Mouse (Mus musculus) adipocyte (in vitro differentiated cells): Measurements from ENCODE around the gene Atp6v0a1.

Experiments
- DNase-seq: peaks from one replicate; pipeline ENCODE4 v3.0.0-alpha.2; 2016; ENCODE audit warnings: low spot score

The Atp6v0a1 gene

GRCm38 (mm10) chr11:101061049-101061448 is 51.8 kb downstream of the Atp6v0a1 start:
- no peak for DNase-seq

DNA sequence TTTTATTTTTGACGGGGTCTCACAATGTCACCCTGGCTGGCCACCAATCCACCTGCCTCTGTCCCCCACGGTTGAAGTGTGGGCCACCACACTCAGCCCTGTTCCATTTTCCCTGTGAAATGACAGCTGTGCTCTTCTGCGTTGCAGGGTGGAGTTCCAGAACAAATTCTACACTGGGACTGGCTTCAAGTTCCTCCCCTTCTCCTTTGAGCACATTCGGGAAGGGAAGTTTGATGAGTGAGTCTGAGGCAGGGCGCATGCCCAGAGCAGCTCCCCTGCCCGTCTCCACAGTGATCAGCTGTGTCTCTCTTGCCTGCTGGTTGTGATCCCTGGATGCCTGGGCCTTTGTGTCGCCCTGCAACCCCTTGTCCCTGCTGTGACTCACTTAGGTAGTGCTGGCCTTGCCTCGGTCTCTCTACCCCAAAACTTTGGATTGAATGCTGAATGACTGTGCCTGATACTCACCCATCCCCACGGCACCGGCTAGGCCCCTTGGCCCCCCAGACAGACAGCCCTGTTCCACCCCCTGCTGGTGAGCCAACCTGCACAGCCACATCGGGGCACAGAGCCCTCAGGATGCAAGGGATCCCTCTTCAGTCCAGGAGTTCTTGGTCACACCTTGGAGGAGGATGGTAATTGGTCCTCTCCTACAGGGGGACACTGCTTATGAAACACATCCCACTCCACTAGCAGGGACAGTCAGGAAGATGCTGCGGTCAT is 53.1 kb downstream of the Atp6v0a1 start:
- DNase-seq = peak; percentile 34

GRCm38 (mm10) chr11:101062971-101063675 is 53.9 kb downstream of the Atp6v0a1 start:
- no peak for DNase-seq

GRCm38 (mm10) chr11:101063676-101064327 is 54.5 kb downstream of the Atp6v0a1 start:
- DNase-seq = peak; percentile 58

- DNase-seq = no peak
These were observed 55.2 kb downstream of the Atp6v0a1 start for GRCm38 (mm10) chr11:101064462-101064861.

- DNase-seq = peak; percentile 22
These were observed 55.8 kb downstream of the Atp6v0a1 start for GRCm38 (mm10) chr11:101065002-101065401.

GRCm38 (mm10) chr11:101066549-101067412 is 57.5 kb downstream of the Atp6v0a1 start:
- DNase-seq = peak; percentile 82

GRCm38 (mm10) chr11:101069391-101070188 is 60.3 kb downstream of the Atp6v0a1 start, which contains the start of gene Naglu:
Gene Naglu, plus strand, starts transcription at chr11:101070012.
- DNase-seq = peak; percentile 93

GRCm38 (mm10) chr11:101070189-101070527 is 60.9 kb downstream of the Atp6v0a1 start:
- no peak for DNase-seq

GRCm38 (mm10) chr11:101070987-101071386 is 61.7 kb downstream of the Atp6v0a1 start:
- DNase-seq = no peak

DNA sequence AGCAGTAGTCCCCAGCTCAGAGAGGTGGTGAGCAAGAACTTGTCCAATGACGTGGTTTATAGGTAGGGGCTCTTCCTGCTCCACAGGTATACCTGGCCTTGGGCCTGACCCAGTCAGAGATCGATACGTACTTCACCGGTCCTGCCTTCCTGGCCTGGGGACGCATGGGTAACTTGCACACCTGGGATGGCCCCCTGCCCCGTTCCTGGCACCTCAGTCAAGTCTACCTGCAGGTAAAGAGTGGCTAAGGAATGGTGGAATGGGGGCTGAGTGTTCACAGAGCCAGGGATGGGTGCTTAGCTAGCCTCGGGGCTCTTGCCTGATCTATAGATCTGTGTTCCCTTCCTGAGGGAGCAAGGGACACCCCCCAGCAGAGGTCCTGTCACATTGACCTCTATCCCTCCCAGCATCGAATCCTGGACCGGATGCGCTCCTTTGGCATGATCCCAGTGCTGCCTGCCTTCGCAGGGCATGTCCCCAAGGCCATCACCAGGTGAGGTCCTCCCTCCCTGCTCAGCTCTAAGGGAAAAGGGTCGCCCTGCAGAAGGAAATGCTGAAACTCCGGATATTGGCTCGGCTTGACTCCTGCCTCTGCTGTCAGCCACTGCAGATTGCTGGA is 62.7 kb downstream of the Atp6v0a1 start:
- no peak for DNase-seq

GRCm38 (mm10) chr11:101078121-101078520 is 68.9 kb downstream of the Atp6v0a1 start, which contains the start of gene Hsd17b1:
Gene Hsd17b1, plus strand, starts transcription at chr11:101078411.
- no peak for DNase-seq

DNA sequence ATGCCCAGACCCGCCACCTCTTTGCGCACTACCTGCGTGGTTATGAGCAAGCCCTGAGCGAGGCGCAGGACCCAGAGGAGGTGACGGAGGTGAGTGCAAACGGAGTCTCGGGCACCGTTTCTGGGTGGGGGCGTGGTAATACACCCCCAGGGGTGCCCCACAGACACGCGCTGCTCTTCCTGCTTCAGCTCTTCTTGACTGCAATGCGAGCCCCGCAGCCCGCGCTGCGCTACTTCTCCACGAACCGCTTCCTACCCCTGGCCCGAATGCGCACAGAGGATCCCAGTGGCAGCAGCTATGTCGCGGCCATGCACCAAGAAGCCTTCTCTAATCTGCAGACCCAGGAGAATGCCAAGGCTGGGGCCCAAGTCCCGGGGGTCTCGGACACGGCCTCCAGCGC is 70.5 kb downstream of the Atp6v0a1 start:
- DNase-seq = no peak

GRCm38 (mm10) chr11:101080421-101080820 is 71.2 kb downstream of the Atp6v0a1 start:
- no peak for DNase-seq

DNA sequence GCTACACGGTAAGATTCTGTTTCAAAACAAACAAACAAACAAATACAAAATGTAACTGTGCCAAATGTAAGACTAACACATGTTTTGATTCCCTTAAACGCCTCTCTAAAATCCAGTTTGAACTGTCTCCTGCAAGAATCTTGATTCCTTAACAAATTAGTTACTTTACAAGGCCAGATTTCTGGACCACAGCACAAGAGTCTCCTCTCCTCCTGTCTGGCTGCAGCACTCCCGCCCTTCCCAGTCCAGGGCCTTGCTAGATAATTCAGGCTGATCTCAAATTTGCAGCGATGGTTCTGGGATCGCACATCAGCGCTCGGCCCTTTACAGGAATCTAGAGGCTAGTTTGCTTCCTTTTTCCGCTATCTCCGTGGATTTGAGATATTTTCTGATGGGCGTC is 72.4 kb downstream of the Atp6v0a1 start:
- peak; percentile 53 for DNase-seq

GRCm38 (mm10) chr11:101082208-101083082 is 73.2 kb downstream of the Atp6v0a1 start, which contains the start of gene Coasy:
Gene Coasy, plus strand, starts transcription at chr11:101082565.
- DNase-seq = peak; percentile 97

GRCm38 (mm10) chr11:101083083-101083697 is 73.9 kb downstream of the Atp6v0a1 start:
- peak; percentile 57 for DNase-seq

DNA sequence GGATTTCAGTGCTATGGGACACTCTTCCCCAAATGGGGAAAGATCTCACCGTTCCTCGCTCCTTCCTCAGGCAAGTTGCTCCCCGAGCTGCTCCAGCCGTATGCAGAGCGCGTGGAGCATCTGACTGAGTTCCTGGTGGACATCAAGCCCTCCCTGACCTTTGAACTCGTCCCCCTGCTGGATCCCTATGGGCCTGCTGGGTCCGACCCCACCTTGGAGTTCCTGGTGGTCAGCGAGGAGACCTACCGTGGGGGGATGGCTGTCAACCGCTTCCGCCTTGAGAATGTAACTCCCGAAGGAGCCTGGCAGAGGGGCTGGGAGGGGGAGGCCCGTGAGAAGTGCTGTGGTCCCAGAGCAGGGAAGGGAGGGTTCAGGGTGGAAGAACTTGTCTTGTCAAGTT is 75.0 kb downstream of the Atp6v0a1 start:
- no peak for DNase-seq

DNA sequence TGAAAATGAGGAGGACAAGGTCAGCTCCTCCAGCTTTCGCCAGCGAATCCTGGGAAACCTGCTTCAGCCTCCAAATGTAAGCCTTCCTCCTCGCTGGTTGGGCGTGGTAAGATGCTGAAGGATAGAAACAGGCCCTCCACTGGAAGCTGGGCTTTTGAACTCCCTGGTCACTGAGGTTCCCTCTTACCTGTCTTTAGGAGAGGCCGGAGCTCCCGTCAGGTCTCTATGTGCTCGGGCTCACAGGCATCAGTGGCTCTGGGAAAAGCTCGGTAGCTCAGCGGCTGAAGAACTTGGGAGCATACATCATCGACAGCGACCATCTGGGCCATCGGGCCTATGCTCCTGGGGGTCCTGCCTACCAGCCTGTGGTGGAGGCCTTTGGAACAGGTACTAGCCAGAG is 75.6 kb downstream of the Atp6v0a1 start:
- no peak for DNase-seq
